Mouse (Mus musculus) gastrocnemius, adult 8-10 months (tissue): ENCODE data around the gene Ager. TPM values are rescaled to one million over a fixed set of nuclear protein-coding genes. Genes with fewer than 3 reads are reported as not detected.

Experiments used
- DNase-seq, 2 experiments: peaks; one replicate each; pipeline ENCODE4 v3.0.0; 2022; ENCODE audit warnings: low spot score in 2 of 2
- total RNA-seq, 4 experiments: library from RNA; stranded (reverse); gene quantifications; 2 replicates each; pipeline ENCODE4 v1.2.4; 2022

Ager gene
- total RNA-seq, 4 experiments from 2014 or later = 0.19 TPM; not detected in 3

- DNase-seq = no peak
Measured at GRCm38 (mm10) chr17:34630761-34631301, 33.2 kb downstream of the Ager start.

- no peak for DNase-seq
Measured at GRCm38 (mm10) chr17:34631647-34632046, 34.0 kb downstream of the Ager start.

- peak; percentile 68 to 76 for DNase-seq
Measured at GRCm38 (mm10) chr17:34632261-34632691, 34.6 kb downstream of the Ager start.

GRCm38 (mm10) chr17:34635671-34636070, 38.0 kb downstream of the Ager start:
- DNase-seq = no peak

- DNase-seq = no peak
Measured at GRCm38 (mm10) chr17:34637459-34637858, 39.8 kb downstream of the Ager start.

- DNase-seq = no peak
Measured at GRCm38 (mm10) chr17:34639461-34640255, 42.0 kb downstream of the Ager start.

GRCm38 (mm10) chr17:34640778-34641601, 43.3 kb downstream of the Ager start:
- no peak for DNase-seq

GRCm38 (mm10) chr17:34641945-34642344, 44.3 kb downstream of the Ager start:
- DNase-seq = no peak

GRCm38 (mm10) chr17:34643379-34643778, 45.7 kb downstream of the Ager start:
- no peak for DNase-seq

GRCm38 (mm10) chr17:34643944-34644343, 46.3 kb downstream of the Ager start:
- DNase-seq = no peak

- DNase-seq = peak; percentile 92 to 94
Measured at GRCm38 (mm10) chr17:34644608-34645007, 46.9 kb downstream of the Ager start, which contains the start of gene Fkbpl. Fkbpl (plus strand) TSS chr17:34644764.

GRCm38 (mm10) chr17:34645256-34645829, 47.7 kb downstream of the Ager start:
- DNase-seq = no peak

- DNase-seq = no peak
Measured at GRCm38 (mm10) chr17:34645831-34646511, 48.3 kb downstream of the Ager start.

- DNase-seq = peak; percentile 92 to 96
Measured at GRCm38 (mm10) chr17:34646906-34647787, 49.5 kb downstream of the Ager start, which contains the start of gene Atf6b. Atf6b (plus strand) TSS chr17:34647146.

GRCm38 (mm10) chr17:34648141-34648890, 50.7 kb downstream of the Ager start:
- DNase-seq = no peak

- no peak for DNase-seq
Measured at GRCm38 (mm10) chr17:34649106-34649864, 51.6 kb downstream of the Ager start.
